Mouse (Mus musculus): Measurements from ENCODE around the gene Gpr176.

Gpr176 gene

GRCm38 (mm10) chr2:118248016-118248415, 125.2 kb downstream of the Gpr176 start:
- no peak for DNase-seq (ENCODE audit: extremely low read depth, low read depth, low spot score)

GRCm38 (mm10) chr2:118245914-118246313, 127.3 kb downstream of the Gpr176 start:
- peak; percentile 5 for DNase-seq (ENCODE audit: extremely low read depth, low read depth, low spot score)

GRCm38 (mm10) chr2:118236196-118236595, 137.0 kb downstream of the Gpr176 start:
- no peak for DNase-seq (ENCODE audit: extremely low read depth, low read depth, low spot score)

- DNase-seq (ENCODE audit: extremely low read depth, low read depth, low spot score) = no peak
Observed at GRCm38 (mm10) chr2:118235614-118236013, 137.6 kb downstream of the Gpr176 start.

GRCm38 (mm10) chr2:118230544-118230943, 142.7 kb downstream of the Gpr176 start:
- DNase-seq (ENCODE audit: extremely low read depth, low read depth, low spot score) = no peak

GRCm38 (mm10) chr2:118228486-118229079, 144.6 kb downstream of the Gpr176 start:
- no peak for DNase-seq (ENCODE audit: extremely low read depth, low read depth, low spot score)

All from fat pad, adult 2 months (tissue).